Mouse (Mus musculus) intestine, embryonic 15.5 days (tissue): ENCODE results near the gene Mchr1. TPM values are rescaled to one million over a fixed set of nuclear protein-coding genes. Genes with fewer than 3 reads are reported as not detected.

Experiments used
- ATAC-seq: fragments of 200-750 bp; cut with Nextera tagmentation; 2 replicates; pipeline ENCODE4 v1.8.0; 2017; ENCODE audit warnings: moderate TSS enrichment, moderate library complexity
- H3K27ac ChIP-seq: fragments of 300-500 bp; sonication (generic); 2 replicates; pipeline ENCODE4 v1.5.1; 2015; ENCODE audit warnings: mild to moderate bottlenecking, inconsistent platforms
- H3K27me3 ChIP-seq: fragments of 300-500 bp; sonication (generic); replicated peaks from 2 replicates; pipeline ENCODE4 v1.6.1; 2015; ENCODE audit warnings: inconsistent platforms
- H3K36me3 ChIP-seq: fragments of 300-500 bp; sonication (generic); 2 replicates; pipeline ENCODE4 v1.6.1; 2015; ENCODE audit warnings: inconsistent platforms
- H3K4me1 ChIP-seq: fragments of 300-500 bp; sonication (generic); replicated peaks from 2 replicates; pipeline ENCODE4 v1.6.1; 2015; ENCODE audit warnings: inconsistent platforms
- H3K4me2 ChIP-seq: fragments of 300-500 bp; sonication (generic); replicated peaks from 2 replicates; pipeline ENCODE4 v1.6.1; 2015; ENCODE audit warnings: mild to moderate bottlenecking, inconsistent platforms
- H3K4me3 ChIP-seq: fragments of 300-500 bp; sonication (generic); replicated peaks from 2 replicates; pipeline ENCODE4 v1.5.1; 2015; ENCODE audit warnings: inconsistent platforms
- H3K9ac ChIP-seq: fragments of 300-500 bp; sonication (generic); 2 replicates; pipeline ENCODE4 v1.6.1; 2015; ENCODE audit warnings: inconsistent platforms
- H3K9me3 ChIP-seq: fragments of 300-500 bp; sonication (generic); 2 replicates; pipeline ENCODE4 v1.6.1; 2016; ENCODE audit warnings: inconsistent platforms
- WGBS: fragments of 180-500 bp; shearing (Covaris S2); methylation state at CpG from one replicate; pipeline ENCODE4 v1.1.7; 2015; 5-methylcytosine and 5-hydroxymethylcytosine counted together
- polyA plus RNA-seq: library from polyadenylated mRNA; unstranded; fragments of >200 nt; fragmentation: Nextera tagmentation; extraction: Ambion mirVana; gene quantifications from 2 replicates; pipeline ENCODE4 v1.2.1, GENCODE M21; 2015

Mchr1 gene
- polyA plus RNA-seq: 0.88 and 1.0 TPM in 2 replicates

DNA sequence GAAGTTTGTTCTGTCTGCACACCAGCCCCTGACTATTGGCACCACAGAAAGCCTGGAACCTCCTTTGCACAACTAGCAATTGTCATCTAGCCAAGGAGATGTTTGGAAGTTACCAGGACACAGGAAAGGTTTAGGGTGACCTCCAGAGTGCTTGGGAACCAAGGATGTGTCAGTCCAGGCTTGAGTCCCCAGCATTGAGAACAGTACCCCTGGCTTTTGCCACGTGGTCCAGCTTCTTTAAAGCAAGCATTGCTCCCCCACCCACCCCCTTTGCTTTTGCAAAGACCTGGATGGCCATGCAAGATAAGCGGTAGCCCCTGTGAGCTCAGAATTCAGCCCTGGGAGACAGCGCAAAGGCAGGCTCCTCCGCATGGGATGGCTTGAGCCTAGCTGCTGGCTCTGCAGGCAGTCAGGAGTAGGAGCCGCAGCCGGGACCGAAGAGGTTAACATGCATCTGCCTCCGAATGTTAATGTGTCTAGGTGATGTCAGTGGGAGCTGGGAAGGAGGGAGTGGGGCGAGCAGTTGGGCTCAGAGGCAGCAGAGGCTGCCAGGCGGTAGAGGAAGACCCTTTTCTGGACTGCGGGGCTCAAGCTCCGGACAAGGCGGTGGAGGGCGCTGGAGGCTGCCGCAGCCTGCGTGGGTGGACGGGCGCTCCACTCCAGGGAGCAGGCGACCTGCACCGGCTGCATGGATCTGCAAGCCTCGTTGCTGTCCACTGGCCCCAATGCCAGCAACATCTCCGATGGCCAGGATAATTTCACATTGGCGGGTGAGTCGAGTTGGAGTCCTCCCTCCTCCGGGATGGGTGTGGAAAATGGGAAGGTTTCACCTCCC, at the start of gene Mchr1:
TSS of gene Mchr1 (plus strand) at position 414 of the 835 bp plus-strand sequence.
- no peaks in the 10 kb centered on the region for H3K36me3 ChIP-seq
- ATAC-seq: peak; percentile 71
- H3K4me2 ChIP-seq: peak within 1 kb of the TSS; percentile 79
- peak within 1 kb of the TSS; percentile 41 for H3K9ac ChIP-seq
- WGBS: 3% methylated on average over 25 of the region's 25 CpGs
- peaks cover 11% of the 10 kb centered on the region for H3K4me1 ChIP-seq
- 0 out of 2 replicates have a peak, but pooled peaks cover 8% of the 10 kb centered on the region for H3K27me3 ChIP-seq
- H3K27ac ChIP-seq: no peak within 1 kb of the TSS
- H3K9me3 ChIP-seq: no peaks in the 10 kb centered on the region
- peak within 1 kb of the TSS; percentile 38 for H3K4me3 ChIP-seq

DNA sequence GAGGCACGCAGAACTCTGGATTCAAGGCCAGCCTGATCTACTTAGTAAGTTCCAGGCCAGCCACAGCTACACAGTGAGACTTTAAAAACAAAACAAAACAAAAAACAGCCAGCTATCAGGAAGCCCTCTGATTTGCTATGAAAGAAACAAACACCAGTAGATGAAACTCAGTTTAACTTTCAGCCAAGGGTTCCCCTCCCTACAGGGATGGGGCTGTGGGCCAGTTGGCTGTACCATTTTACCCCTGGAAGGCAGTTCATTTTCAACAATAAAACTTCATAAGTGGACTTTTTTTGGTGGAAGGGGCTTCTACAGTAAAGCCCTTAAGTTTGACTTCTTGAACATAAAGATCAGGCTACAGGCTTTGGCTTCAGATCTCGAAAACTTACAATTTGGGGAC, 46.2 kb upstream of the Mchr1 start:
- Histone ChIP-seq H3K9ac (no peak overlapping the region), H3K4me3 (0 out of 2 replicates have a peak overlapping the region, but pooled peaks have one; percentile 94), H3K27me3 (no peaks in the 10 kb centered on the region), H3K4me2 (peak overlapping the region; percentile 88), H3K27ac (no peak overlapping the region), H3K36me3 (no peaks in the 10 kb centered on the region), H3K4me1 (peaks cover 26% of the 10 kb centered on the region), H3K9me3 (no peaks in the 10 kb centered on the region)
- no peak for ATAC-seq
- 93% methylated on average over 2 of the region's 2 CpGs for WGBS

DNA sequence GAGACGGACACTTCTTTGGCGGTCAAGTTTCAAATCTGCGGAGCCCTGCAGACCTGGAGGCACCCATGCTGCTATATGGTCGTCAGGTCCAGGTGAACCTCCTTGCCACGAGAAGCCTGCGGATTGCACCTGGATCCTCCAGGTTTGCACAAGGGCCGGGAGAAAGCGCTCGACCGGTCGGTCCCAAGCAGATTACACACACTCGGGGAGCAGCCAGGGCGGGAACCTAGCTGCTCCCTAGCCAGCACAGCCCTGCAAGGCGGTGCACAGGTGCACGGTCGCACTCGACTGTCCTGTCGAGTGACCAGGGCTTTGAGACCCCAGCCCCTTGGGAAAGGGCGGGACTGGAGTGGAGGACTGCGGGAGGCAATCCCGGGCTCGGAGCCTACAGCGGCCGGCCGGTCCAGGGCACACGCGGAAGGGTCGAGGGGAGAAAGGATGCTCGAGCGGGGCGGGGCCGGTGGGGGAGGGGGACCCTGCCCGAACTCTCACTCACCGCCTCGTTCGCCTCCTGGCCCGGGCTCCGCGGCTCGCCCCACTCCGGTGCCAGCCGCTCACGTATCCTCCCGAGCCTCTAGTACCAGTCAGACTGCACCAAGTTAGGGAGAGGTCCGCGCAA, 45.2 kb upstream of the Mchr1 start:
- under 1% methylated on average over 46 of the region's 46 CpGs for WGBS
- peak overlapping the region; percentile 61 for H3K27ac ChIP-seq
- no peaks in the 10 kb centered on the region for H3K27me3 ChIP-seq
- no peaks in the 10 kb centered on the region for H3K36me3 ChIP-seq
- H3K4me2 ChIP-seq: peak overlapping the region; percentile 88
- H3K4me3 ChIP-seq: peak overlapping the region; percentile 94
- H3K9me3 ChIP-seq: no peaks in the 10 kb centered on the region
- peak overlapping the region; percentile 88 for H3K9ac ChIP-seq
- H3K4me1 ChIP-seq: peaks cover 26% of the 10 kb centered on the region
- ATAC-seq: peak; percentile 73

DNA sequence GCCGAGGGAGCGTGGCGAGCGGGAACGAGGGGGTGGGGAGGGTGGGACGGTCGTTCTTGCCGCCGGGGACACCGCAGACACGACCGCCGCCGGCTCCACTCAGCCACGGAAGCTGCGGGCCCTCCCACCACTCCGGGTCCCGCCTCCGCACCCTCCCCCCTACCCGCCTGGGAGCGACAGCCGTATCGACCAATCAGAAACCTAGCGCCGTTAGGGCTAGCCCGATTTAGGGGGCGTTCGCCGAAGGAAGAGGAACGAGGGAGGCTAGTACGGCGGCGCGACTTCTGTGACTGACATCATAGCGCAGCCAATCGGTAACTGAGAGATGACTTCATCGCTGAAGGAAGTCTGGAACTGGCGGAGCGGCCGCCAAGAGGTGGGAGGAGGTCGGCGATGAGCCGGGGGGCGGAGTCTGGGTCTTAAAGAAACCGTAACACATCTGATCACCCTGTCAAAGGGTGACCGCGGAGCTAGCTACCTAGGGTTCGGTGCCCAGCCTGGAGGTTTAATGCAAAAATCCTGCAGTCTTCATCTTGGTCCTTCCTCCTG, 44.6 kb upstream of the Mchr1 start, which contains the start of gene Mrtfa:
TSS of gene Mrtfa (minus strand) at position 128 of the 549 bp plus-strand sequence.
- Histone ChIP-seq H3K27me3 (no peaks in the 10 kb centered on the region), H3K36me3 (no peaks in the 10 kb centered on the region), H3K4me3 (peak within 1 kb of the TSS; percentile 94), H3K9ac (peak within 1 kb of the TSS; percentile 88), H3K4me1 (peaks cover 24% of the 10 kb centered on the region), H3K9me3 (no peaks in the 10 kb centered on the region), H3K4me2 (peak within 1 kb of the TSS; percentile 88), H3K27ac (peak within 1 kb of the TSS; percentile 74)
- ATAC-seq: peak; percentile 99
- WGBS: under 1% methylated on average over 48 of the region's 48 CpGs

DNA sequence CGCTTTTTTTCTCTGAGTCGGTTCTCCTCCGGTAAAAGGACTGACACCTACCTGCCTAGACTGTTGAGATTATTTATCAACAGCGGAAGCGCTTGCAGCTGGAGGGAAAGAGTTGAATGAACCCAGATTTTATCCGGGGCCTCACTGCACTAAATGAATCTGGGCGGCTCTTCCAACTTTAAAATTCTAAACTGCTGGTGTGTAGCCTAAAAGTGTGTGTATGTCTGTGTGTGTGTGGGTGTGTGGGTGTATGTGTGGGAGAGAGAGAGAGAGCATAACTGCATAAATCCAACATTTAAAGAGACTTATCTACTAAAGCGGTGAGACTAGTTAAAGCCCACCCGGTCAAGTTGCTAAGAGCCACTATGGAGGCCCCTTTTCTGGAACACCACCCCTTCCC, 44.0 kb upstream of the Mchr1 start:
- Histone ChIP-seq H3K4me2 (peak overlapping the region; percentile 63), H3K27me3 (no peaks in the 10 kb centered on the region), H3K9me3 (no peaks in the 10 kb centered on the region), H3K4me3 (peak overlapping the region; percentile 94), H3K36me3 (no peaks in the 10 kb centered on the region), H3K27ac (peak overlapping the region; percentile 74), H3K9ac (peak overlapping the region; percentile 57), H3K4me1 (peaks cover 20% of the 10 kb centered on the region)
- 15% methylated on average over 9 of the region's 9 CpGs for WGBS
- ATAC-seq: no peak

DNA sequence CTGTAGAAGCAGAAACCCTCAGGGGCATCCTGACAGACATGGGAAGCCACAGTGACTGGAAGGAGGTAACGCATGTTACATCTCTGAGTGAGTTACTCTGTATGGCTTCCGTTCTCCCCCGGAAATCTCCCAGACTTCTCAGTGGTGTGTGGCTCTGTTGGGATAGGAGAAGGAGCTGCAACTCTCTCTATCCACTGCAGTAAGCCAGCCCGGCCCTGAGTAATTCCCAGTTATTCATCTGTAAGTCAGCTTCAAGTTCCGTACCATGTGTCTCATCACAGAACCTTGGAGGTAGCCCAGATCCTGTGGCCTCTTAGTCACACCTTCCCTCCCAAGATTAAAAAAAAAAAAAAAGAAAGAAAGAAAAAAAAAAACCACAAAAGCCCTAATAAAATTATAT, 43.0 kb upstream of the Mchr1 start:
- Histone ChIP-seq H3K27me3 (no peaks in the 10 kb centered on the region), H3K4me2 (no peak overlapping the region), H3K27ac (no peak overlapping the region), H3K4me3 (no peak overlapping the region), H3K36me3 (no peaks in the 10 kb centered on the region), H3K4me1 (peaks cover 18% of the 10 kb centered on the region), H3K9ac (no peak overlapping the region), H3K9me3 (no peaks in the 10 kb centered on the region)
- no peak for ATAC-seq
- WGBS: 84% methylated on average over 5 of the region's 5 CpGs

DNA sequence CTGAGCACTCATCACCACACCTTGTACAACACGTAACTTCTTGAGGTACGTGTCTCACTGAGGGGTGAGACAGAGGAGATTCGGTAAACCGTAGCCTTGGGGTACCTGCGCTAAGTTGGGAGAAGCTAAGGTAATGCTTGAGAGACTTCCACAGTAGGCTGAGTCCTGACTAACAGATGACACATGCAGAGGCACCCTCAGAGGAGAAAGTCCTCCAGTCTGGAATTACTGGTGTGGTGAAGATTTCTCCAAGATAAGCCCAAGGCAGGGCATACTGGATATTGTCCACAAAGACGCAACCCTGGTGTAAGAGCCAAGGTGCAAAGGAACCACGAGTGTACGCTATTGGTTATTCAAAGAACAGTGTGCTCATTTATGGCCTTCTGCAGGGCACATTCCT, 42.4 kb upstream of the Mchr1 start:
- no peaks in the 10 kb centered on the region for H3K36me3 ChIP-seq
- no peak for ATAC-seq
- H3K4me3 ChIP-seq: no peak overlapping the region
- 89% methylated on average over 8 of the region's 8 CpGs for WGBS
- no peaks in the 10 kb centered on the region for H3K27me3 ChIP-seq
- no peak overlapping the region for H3K9ac ChIP-seq
- no peaks in the 10 kb centered on the region for H3K9me3 ChIP-seq
- H3K27ac ChIP-seq: no peak overlapping the region
- H3K4me2 ChIP-seq: no peak overlapping the region
- H3K4me1 ChIP-seq: peaks cover 18% of the 10 kb centered on the region

DNA sequence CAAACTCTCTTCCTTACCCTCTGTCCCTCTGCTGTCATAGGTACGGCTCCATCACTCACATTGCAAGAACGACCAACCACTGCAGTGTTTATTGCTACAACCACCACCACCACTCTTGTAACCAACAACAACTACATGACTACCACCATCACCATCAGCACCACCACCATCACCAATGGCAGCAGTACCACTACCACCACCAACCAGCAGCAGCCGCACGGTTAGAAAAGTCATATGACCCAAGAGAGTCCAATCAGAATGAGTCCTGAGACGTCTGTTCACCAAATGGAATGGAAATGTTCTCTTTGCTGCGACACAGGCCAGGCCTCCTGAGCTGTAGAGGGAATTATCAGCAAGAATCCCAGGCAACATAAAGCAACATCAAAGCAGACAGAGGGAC, 40.5 kb upstream of the Mchr1 start:
- no peak for ATAC-seq

DNA sequence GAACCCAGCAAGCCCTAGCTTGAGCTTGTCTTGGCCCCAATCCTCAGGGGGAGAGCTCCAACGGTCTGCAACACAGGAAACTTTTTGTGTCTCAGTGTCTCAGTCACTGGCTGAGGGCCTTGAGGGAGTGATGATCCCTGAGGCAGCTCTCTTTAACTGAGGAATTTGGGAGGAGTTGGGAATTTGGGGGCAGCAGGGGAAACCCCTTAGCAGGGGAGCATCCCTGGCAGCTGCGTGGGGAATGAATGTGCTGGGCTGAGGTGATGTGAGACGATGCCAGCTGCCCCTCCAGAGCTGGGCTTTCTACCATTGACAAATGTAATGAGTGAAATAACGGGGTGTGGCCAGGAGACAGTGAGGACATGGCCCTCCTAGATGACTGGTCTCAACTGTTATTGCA, 39.9 kb upstream of the Mchr1 start:
- Histone ChIP-seq H3K27me3 (no peaks in the 10 kb centered on the region), H3K9ac (no peak overlapping the region), H3K36me3 (no peaks in the 10 kb centered on the region), H3K4me2 (no peak overlapping the region), H3K4me3 (no peak overlapping the region), H3K9me3 (no peaks in the 10 kb centered on the region), H3K27ac (no peak overlapping the region), H3K4me1 (peaks cover 11% of the 10 kb centered on the region)
- no peak for ATAC-seq
- WGBS: 51% methylated on average over 4 of the region's 4 CpGs

More for the DNA sequence above, 40.5 kb upstream of the Mchr1 start:
- H3K9ac ChIP-seq: no peak overlapping the region
- H3K4me3 ChIP-seq: no peak overlapping the region
- no peak overlapping the region for H3K27ac ChIP-seq
- 93% methylated on average over 6 of the region's 6 CpGs for WGBS
- no peaks in the 10 kb centered on the region for H3K36me3 ChIP-seq
- no peaks in the 10 kb centered on the region for H3K9me3 ChIP-seq
- H3K4me2 ChIP-seq: no peak overlapping the region
- H3K4me1 ChIP-seq: peaks cover 13% of the 10 kb centered on the region
- no peaks in the 10 kb centered on the region for H3K27me3 ChIP-seq

DNA sequence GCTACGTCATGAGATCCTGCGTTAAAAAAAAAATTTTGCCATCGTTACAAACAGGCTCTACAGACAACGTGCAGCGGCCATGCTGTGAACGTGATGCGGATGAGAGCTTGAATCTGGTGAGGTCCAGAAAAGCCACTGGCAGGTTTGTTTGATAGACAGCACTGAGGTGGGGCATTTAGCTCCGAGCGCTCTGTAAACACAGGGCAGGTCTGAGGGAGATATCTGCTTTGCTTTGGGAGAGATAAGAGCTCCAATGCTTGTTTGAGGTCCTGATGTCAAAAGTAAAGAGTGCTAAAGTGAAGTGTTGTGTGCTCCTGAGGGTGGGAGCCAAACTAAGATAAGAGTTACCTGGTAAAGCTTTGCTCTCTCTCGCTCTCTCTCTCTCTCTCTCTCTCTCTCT, 38.1 kb upstream of the Mchr1 start:
- WGBS: 62% methylated on average over 10 of the region's 10 CpGs
- Histone ChIP-seq H3K4me1 (peaks cover 2% of the 10 kb centered on the region), H3K27me3 (no peaks in the 10 kb centered on the region), H3K9ac (no peak overlapping the region), H3K4me3 (no peak overlapping the region), H3K36me3 (no peaks in the 10 kb centered on the region), H3K4me2 (no peak overlapping the region), H3K9me3 (no peaks in the 10 kb centered on the region), H3K27ac (no peak overlapping the region)
- ATAC-seq: peak; percentile 46; the same call in 1 of the 2 replicates

DNA sequence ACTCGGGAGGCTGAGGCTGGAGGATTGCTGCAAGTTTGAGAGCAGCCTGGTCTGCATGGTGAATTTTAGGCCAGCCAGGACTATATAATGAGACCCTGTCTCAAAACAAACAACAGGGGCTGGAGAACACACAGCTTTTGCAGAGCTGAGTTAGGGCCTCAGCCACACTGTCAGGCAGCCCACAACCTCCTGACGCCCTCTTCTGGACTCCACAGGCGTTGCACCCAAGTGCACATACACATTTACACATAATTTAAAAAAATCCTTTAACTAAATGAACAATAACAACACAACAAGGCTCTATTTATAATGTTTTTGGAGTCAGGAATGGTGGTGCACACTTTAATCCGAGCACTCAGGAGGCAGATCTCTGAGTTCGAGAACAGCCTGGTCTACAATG, 36.9 kb upstream of the Mchr1 start:
- Histone ChIP-seq H3K27me3 (no peaks in the 10 kb centered on the region), H3K27ac (no peak overlapping the region), H3K9ac (no peak overlapping the region), H3K4me2 (no peak overlapping the region), H3K4me3 (no peak overlapping the region), H3K36me3 (no peaks in the 10 kb centered on the region), H3K4me1 (no peaks in the 10 kb centered on the region), H3K9me3 (no peaks in the 10 kb centered on the region)
- ATAC-seq: no peak
- WGBS: 94% methylated on average over 5 of the region's 5 CpGs

DNA sequence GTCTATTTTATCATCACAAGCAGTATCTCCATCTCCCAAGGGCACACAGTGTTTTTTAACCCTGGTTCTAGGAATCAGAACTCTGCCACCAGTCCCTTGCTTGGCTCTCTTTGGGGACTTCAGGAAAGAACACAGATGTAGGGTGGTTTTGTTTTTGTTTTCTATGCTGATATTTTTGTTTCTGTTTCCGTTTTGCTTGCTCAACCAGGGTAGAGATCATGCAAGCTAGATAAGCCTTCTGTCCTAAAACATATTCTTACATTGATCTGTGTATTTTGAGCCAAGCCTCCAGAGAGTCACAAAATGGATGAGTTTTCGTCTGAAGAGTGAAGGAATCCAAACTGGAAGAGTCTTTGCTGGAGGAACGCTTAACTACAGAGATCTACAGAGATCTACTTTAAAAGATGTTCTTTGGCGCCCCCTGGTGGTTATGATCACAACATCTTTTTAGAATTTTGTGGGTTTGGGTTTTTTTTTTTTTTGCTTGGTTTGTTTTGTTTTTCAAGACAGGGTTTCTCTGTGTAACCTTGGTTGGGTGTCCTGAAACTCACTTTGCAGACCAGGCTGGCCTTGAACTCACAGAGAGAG, 35.8 kb upstream of the Mchr1 start:
- 21% methylated on average over 4 of the region's 4 CpGs for WGBS
- Histone ChIP-seq H3K27ac (no peak overlapping the region), H3K4me2 (no peak overlapping the region), H3K9me3 (no peaks in the 10 kb centered on the region), H3K36me3 (no peaks in the 10 kb centered on the region), H3K4me3 (no peak overlapping the region), H3K27me3 (no peaks in the 10 kb centered on the region), H3K4me1 (no peaks in the 10 kb centered on the region), H3K9ac (no peak overlapping the region)
- ATAC-seq: no peak
